Mouse (Mus musculus) limb, embryonic 15.5 days (tissue): ENCODE measurements around the gene Nefh. TPM values are rescaled to one million over a fixed set of nuclear protein-coding genes. Genes with fewer than 3 reads are reported as not detected.
A peak's percentile ranks its signal among the peaks of the same experiment; 100 is the strongest.

Experiments
- ATAC-seq: fragments of 200-750 bp; cut with Nextera tagmentation; 2 replicates; pipeline ENCODE4 v1.8.0; 2017; ENCODE audit warnings: low read depth, moderate TSS enrichment; ENCODE audit not compliant: insufficient number of reproducible peaks, low FRiP score, low TSS enrichment
- H3K27ac ChIP-seq: fragments of 300-500 bp; sonication (generic); 2 replicates; pipeline ENCODE4 v1.5.1; 2015; ENCODE audit warnings: moderate library complexity, mild to moderate bottlenecking, inconsistent platforms
- H3K27me3 ChIP-seq: fragments of 300-500 bp; sonication (generic); 2 replicates; pipeline ENCODE4 v1.6.1; 2015; ENCODE audit warnings: inconsistent platforms
- H3K36me3 ChIP-seq: fragments of 300-500 bp; sonication (generic); 2 replicates; pipeline ENCODE4 v1.6.1; 2015; ENCODE audit warnings: inconsistent platforms
- H3K4me1 ChIP-seq: fragments of 300-500 bp; sonication (generic); 2 replicates; pipeline ENCODE4 v1.6.1; 2015; ENCODE audit warnings: inconsistent platforms
- H3K4me2 ChIP-seq: fragments of 300-500 bp; sonication (generic); 2 replicates; pipeline ENCODE4 v1.6.1; 2015; ENCODE audit warnings: mild to moderate bottlenecking, inconsistent platforms
- H3K4me3 ChIP-seq: fragments of 300-500 bp; sonication (generic); 2 replicates; pipeline ENCODE4 v1.5.1; 2015; ENCODE audit warnings: mild to moderate bottlenecking, inconsistent platforms
- H3K9ac ChIP-seq: fragments of 300-500 bp; sonication (generic); 2 replicates; pipeline ENCODE4 v1.6.1; 2015; ENCODE audit warnings: inconsistent platforms
- H3K9me3 ChIP-seq: fragments of 300-500 bp; sonication (generic); 2 replicates; pipeline ENCODE4 v1.6.1; 2016; ENCODE audit warnings: inconsistent platforms
- WGBS: fragments of 180-500 bp; shearing (Covaris S2); methylation state at CpG from one replicate; pipeline ENCODE4 v1.1.7; 2015; 5-methylcytosine and 5-hydroxymethylcytosine counted together
- polyA plus RNA-seq: library from polyadenylated mRNA; unstranded; fragments of >200 nt; fragmentation: Nextera tagmentation; extraction: Ambion mirVana; gene quantifications from 2 replicates; pipeline ENCODE4 v1.2.1, GENCODE M21; 2015

Gene Nefh
- polyA plus RNA-seq, 1 experiment from 2014 or later: 0.23 TPM

- Histone ChIP-seq H3K4me3 (no peak overlapping the region), H3K9me3 (no peaks in the 10 kb centered on the region), H3K9ac (no peak overlapping the region), H3K4me1 (no peaks in the 10 kb centered on the region), H3K27me3 (peaks cover 20% of the 10 kb centered on the region; the same call in 1 of the 2 replicates), H3K36me3 (no peaks in the 10 kb centered on the region), H3K4me2 (no peak overlapping the region), H3K27ac (no peak overlapping the region)
- WGBS: 76% methylated on average over 11 of the region's 11 CpGs
- no peak for ATAC-seq
These were observed 26.7 kb upstream of the Nefh start for GRCm38 (mm10) chr11:4974376-4975122.

GRCm38 (mm10) chr11:4973871-4974256 lies 26.0 kb upstream of the Nefh start:
- 85% methylated on average over 2 of the region's 2 CpGs for WGBS
- no peak overlapping the region for H3K27ac ChIP-seq
- no peaks in the 10 kb centered on the region for H3K9me3 ChIP-seq
- no peak overlapping the region for H3K4me2 ChIP-seq
- ATAC-seq: no peak
- H3K27me3 ChIP-seq: peaks cover 20% of the 10 kb centered on the region; the same call in 1 of the 2 replicates
- H3K9ac ChIP-seq: no peak overlapping the region
- no peaks in the 10 kb centered on the region for H3K36me3 ChIP-seq
- no peaks in the 10 kb centered on the region for H3K4me1 ChIP-seq
- H3K4me3 ChIP-seq: no peak overlapping the region

DNA sequence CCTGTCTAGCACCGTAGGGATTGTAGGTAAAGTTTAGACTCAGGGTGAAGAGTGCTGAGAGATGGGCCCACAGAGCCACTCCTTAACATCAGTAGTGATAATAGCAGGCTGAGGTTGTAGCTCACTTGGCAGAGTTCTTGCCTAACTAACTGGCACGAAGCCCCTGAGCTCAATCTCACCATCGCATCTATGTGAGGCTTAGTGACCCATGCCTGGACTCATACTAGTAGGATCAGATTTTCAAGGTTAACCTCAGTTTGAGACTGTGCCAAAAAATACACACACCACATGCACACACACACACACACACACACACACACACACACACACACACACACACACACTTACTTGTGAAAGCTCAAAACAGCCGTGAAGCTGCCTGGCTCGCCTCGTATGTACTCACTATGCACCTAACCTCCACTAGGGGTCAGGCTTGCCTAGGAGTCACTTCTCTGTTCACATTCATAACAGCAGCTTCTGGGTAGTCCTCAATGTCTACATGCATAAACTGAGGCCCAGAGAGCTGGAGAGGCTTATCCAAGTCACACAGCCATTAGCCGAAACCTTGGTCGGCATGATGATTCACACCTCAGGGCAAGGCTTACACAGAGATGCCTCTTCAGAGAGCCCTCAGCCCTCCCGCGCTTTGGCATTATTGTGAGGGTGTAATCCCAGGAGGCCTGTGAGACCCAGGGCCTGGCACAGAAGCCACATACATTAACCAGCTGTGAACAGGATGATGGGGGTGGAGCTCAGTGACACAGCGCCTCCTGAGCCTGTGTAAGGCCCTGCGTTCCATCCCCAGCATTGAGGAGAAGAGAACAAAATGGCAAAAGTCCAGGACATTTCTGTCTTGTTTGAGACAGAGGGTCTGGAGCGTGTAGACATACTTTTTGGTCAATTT lies 25.4 kb upstream of the Nefh start:
- Histone ChIP-seq H3K9ac (no peak overlapping the region), H3K36me3 (no peaks in the 10 kb centered on the region), H3K9me3 (no peaks in the 10 kb centered on the region), H3K4me3 (no peak overlapping the region), H3K4me1 (peaks cover 4% of the 10 kb centered on the region; the same call in 1 of the 2 replicates), H3K27me3 (peaks cover 20% of the 10 kb centered on the region), H3K27ac (no peak overlapping the region), H3K4me2 (no peak overlapping the region)
- no peak for ATAC-seq
- WGBS: 53% methylated on average over 13 of the region's 13 CpGs

- no peak overlapping the region for H3K4me3 ChIP-seq
- no peaks in the 10 kb centered on the region for H3K9me3 ChIP-seq
- no peaks in the 10 kb centered on the region; the same call in 1 of the 2 replicates for H3K27me3 ChIP-seq
- ATAC-seq: no peak
- no peaks in the 10 kb centered on the region for H3K36me3 ChIP-seq
- H3K4me1 ChIP-seq: peaks cover 8% of the 10 kb centered on the region; the same call in 1 of the 2 replicates
- H3K9ac ChIP-seq: no peak overlapping the region
- 38% methylated on average over 10 of the region's 10 CpGs for WGBS
- H3K27ac ChIP-seq: 0 out of 2 replicates have a peak overlapping the region, but pooled peaks have one; percentile 48
- H3K4me2 ChIP-seq: no peak overlapping the region
These were observed 20.5 kb upstream of the Nefh start for GRCm38 (mm10) chr11:4968376-4968775.

DNA sequence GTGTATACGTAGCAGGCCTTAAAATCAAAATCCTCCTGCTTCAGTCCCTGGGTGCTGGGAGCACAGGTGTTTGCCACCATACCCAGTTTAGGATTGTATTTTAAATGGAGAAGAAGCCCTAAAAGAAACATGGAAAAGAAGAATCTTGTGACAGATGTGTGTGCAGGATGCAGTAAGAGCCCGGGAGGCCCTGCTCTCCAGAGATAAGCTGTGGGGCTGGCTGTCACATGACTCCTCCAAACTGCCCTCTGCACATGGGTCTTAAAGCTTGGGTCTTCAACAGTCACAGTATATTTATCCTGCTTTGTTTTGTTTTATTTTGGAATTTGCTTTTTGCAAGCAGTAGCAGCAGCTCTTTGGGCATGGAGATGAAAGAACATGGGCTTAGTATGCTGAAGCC lies 19.7 kb upstream of the Nefh start:
- H3K36me3 ChIP-seq: no peaks in the 10 kb centered on the region
- H3K27me3 ChIP-seq: no peaks in the 10 kb centered on the region; the same call in 1 of the 2 replicates
- no peaks in the 10 kb centered on the region for H3K9me3 ChIP-seq
- H3K4me3 ChIP-seq: no peak overlapping the region
- peaks cover 8% of the 10 kb centered on the region; the same call in 1 of the 2 replicates for H3K4me1 ChIP-seq
- no peak for ATAC-seq
- no peak overlapping the region for H3K9ac ChIP-seq
- no peak overlapping the region for H3K4me2 ChIP-seq
- H3K27ac ChIP-seq: no peak overlapping the region
- WGBS: 35% methylated on average over 2 of the region's 2 CpGs

DNA sequence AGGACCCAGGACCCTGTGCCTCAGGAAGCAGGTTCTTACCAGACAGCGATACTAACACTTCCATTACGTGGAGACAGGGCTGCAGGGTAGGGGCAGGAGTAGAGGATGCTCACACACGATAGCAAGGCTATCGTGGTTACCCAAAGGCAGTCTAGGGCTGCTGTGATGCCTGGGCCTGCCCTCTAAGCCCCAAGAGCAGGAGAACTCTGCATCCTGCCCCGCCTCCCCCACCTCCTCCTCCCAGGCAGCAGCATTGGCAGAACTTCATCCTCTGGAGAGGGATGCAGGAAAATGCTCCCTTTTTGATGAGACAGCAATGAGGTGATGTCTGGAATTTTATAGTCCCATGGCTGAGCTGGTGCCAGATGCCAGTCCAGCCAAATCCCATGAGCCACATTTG lies 19.0 kb upstream of the Nefh start:
- 52% methylated on average over 5 of the region's 5 CpGs for WGBS
- no peak overlapping the region for H3K27ac ChIP-seq
- no peak overlapping the region for H3K4me2 ChIP-seq
- H3K27me3 ChIP-seq: no peaks in the 10 kb centered on the region; the same call in 1 of the 2 replicates
- peaks cover 8% of the 10 kb centered on the region; the same call in 1 of the 2 replicates for H3K4me1 ChIP-seq
- H3K9me3 ChIP-seq: no peaks in the 10 kb centered on the region
- ATAC-seq: no peak
- no peak overlapping the region for H3K4me3 ChIP-seq
- H3K9ac ChIP-seq: no peak overlapping the region
- no peaks in the 10 kb centered on the region for H3K36me3 ChIP-seq

GRCm38 (mm10) chr11:4966325-4966724 lies 18.5 kb upstream of the Nefh start:
- WGBS: 64% methylated on average over 2 of the region's 2 CpGs

GRCm38 (mm10) chr11:4963099-4963808 lies 15.4 kb upstream of the Nefh start:
- Histone ChIP-seq H3K4me3 (no peak overlapping the region), H3K9me3 (no peaks in the 10 kb centered on the region), H3K9ac (no peak overlapping the region), H3K36me3 (no peaks in the 10 kb centered on the region), H3K27me3 (peaks cover 4% of the 10 kb centered on the region; the same call in 1 of the 2 replicates), H3K27ac (no peak overlapping the region), H3K4me2 (no peak overlapping the region), H3K4me1 (peaks cover 4% of the 10 kb centered on the region; the same call in 1 of the 2 replicates)
- ATAC-seq: no peak
- 23% methylated on average over 6 of the region's 6 CpGs for WGBS

More at GRCm38 (mm10) chr11:4966325-4966724, 18.5 kb upstream of the Nefh start:
- H3K4me2 ChIP-seq: no peak overlapping the region
- no peak overlapping the region for H3K27ac ChIP-seq
- H3K27me3 ChIP-seq: no peaks in the 10 kb centered on the region; the same call in 1 of the 2 replicates
- peaks cover 8% of the 10 kb centered on the region; the same call in 1 of the 2 replicates for H3K4me1 ChIP-seq
- no peaks in the 10 kb centered on the region for H3K36me3 ChIP-seq
- no peaks in the 10 kb centered on the region for H3K9me3 ChIP-seq
- H3K9ac ChIP-seq: no peak overlapping the region
- no peak for ATAC-seq
- H3K4me3 ChIP-seq: no peak overlapping the region

DNA sequence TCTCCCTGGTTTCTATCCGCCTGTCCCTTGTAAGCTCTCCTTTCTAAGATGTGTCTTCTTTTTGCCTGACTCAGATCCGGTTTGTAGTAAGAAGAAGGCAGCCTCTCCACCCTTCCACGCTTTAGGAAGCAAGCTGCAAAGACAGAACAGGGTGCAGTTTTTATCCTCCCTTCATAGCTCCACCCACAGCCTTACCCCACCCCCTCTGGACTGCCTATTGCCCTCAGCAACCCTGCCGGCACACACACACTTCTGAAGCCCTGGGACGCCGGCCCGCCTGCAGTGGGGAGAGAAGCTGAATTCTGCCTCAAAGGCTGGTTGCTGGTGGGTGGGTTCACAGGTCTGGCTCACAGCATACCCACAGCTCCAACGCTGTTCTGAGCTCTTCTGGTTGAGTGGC lies 6.1 kb upstream of the Nefh start:
- Histone ChIP-seq H3K4me2 (no peak overlapping the region), H3K9ac (no peak overlapping the region), H3K9me3 (no peaks in the 10 kb centered on the region), H3K4me3 (no peak overlapping the region), H3K4me1 (0 out of 2 replicates have a peak, but pooled peaks cover 3% of the 10 kb centered on the region), H3K27ac (no peak overlapping the region), H3K27me3 (peaks cover 73% of the 10 kb centered on the region), H3K36me3 (no peaks in the 10 kb centered on the region)
- WGBS: 1% methylated on average over 8 of the region's 8 CpGs
- no peak for ATAC-seq

DNA sequence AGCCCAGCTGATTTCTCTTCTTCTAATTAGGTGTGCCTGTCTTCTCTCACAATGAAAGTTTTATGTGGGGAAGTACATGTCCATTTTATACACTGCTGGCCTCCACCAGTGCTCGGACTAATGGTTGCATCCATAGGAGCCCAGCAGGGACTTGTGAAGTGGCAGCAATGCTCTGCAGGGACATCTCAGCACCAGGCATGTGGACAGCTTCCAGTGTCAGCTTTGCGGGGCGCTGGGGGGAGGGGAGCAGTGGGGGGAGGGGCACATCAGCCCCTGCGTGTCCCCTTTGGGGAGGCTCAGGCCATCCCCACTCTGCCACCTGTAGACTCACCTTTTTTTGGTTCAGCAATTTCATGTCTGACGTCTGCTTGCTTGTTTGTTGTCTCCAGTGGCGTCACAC lies 5.5 kb upstream of the Nefh start:
- Histone ChIP-seq H3K4me1 (0 out of 2 replicates have a peak, but pooled peaks cover 3% of the 10 kb centered on the region), H3K4me2 (no peak overlapping the region), H3K27me3 (peaks cover 78% of the 10 kb centered on the region), H3K4me3 (no peak overlapping the region), H3K27ac (no peak overlapping the region), H3K9me3 (no peaks in the 10 kb centered on the region), H3K36me3 (no peaks in the 10 kb centered on the region), H3K9ac (no peak overlapping the region)
- WGBS: 2% methylated on average over 5 of the region's 6 CpGs
- ATAC-seq: no peak

GRCm38 (mm10) chr11:4949256-4950044 lies 1.6 kb upstream of the Nefh start:
- no peak overlapping the region for H3K4me3 ChIP-seq
- WGBS: 6% methylated on average over 23 of the region's 23 CpGs
- H3K4me1 ChIP-seq: peaks cover 20% of the 10 kb centered on the region
- H3K9ac ChIP-seq: no peak overlapping the region
- no peak overlapping the region for H3K4me2 ChIP-seq
- no peaks in the 10 kb centered on the region for H3K36me3 ChIP-seq
- H3K27ac ChIP-seq: no peak overlapping the region
- H3K9me3 ChIP-seq: no peaks in the 10 kb centered on the region
- H3K27me3 ChIP-seq: peaks cover 97% of the 10 kb centered on the region
- no peak for ATAC-seq
